Mouse (Mus musculus): Measurements from ENCODE around the gene Gm10392.

Gene Gm10392

DNA sequence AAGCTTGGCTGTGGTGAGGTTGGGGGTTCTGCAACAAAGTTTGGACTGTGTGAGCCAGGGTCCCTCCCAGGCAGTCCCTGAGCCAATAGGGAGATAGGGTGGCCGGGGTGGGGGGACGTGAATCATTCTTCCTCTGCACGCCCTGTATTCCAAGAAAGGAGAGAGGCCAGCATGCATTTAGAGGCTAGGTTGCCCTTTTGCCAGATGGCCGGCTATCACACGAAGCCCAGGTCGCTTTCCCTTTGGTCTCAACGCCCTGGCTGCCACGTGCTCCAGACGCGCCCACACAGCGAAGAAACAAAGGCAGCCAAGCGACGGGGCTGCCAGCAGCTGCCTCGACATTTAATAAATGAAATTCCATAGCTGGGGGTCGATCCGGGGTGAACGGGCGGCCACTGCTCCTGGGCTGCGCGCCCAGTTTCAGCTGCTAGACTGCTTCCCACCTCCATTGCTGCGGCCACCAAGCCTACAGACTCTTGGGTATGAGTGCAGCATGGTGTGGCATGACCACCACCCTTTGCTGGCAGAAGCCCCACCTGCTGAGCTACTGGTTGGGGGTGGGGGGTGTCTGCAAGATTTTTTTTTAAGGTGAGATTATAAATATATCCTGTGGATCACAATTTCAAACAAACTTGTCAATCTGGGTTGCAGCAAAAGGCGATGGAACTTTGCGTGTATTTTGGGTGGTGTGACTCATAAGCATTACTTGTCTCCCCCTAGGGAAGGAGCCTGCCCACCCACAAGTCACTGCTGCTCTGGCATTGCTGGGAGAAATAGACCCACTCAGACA, 27.3 kb downstream of the Gm10392 start:
- peak; percentile 67 for DNase-seq

DNA sequence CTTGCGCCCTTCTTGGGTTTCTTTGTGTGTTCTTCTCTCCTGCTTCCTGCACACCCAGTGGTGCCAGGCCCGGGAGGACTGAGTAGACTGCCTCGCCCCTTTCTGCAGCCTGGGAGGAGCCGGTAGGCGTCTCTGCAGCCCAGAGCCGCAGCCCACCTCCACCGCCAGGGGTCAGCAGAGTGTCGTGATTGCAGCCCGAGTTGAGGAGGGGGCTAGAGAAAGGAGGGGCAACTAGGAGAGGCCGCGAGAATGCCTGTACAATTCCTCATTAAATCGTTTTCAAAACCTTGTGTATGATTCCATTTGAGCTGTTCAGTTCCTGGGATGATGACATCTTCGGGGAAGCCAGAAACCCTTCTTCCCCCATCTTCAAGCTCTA, 27.9 kb downstream of the Gm10392 start:
- DNase-seq, result peak; percentile 94

DNA sequence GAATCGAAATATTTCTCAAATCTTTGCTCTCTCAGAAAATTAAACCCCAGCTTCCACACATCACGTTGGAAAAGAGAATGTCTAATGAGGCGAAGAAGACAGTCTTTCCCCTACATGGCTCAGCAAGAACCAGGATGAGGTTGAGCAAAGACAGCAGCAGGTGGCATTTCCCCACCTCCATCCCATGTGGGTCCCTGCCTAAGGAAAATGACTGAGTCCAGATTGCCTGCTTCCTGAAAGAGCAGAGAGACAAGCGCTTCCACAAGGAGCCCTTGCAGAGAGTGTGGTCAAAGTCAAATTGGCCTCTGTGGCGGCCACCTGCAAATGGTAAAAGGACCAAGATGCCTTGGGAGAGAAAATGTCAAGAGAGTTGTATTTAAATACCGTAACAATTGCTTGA, 28.5 kb downstream of the Gm10392 start:
- no peak for DNase-seq

DNA sequence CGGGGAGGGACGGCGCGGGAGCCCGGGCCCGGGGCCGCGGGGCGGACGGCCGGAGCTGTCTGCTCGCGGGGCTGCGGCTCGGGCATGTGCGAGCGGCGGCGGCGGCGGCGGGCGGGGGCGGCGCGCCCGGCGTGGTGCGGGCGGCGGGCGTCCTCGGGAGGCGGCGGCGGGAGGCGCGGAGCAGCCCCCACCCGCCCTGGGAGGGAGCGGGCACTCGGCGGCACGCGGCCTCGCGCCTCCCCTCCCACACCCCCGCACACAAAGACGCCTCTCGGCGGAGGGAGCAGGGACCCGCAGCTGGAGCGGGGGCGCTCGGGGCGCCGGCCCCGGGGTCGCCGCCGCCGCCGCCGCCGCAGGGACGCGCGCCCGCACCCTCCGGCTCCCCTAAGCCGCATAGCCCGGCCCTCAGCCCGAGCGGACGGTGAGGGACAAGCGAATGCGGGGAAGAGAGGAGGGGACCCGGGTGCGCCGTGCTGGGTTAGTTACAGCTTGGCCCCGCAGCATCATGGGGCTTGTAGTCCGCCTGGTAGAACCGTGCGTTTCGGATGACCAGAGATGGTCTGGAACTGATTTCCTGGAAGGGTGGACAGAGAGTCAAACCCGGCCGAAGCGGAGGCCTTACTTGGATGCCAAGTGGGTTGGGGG, 29.3 kb downstream of the Gm10392 start, which contains the start of gene Ankrd13b:
Gene Ankrd13b (minus strand): TSS at position 88 of the 645 bp plus-strand sequence.
- DNase-seq, result peak; percentile 80

DNA sequence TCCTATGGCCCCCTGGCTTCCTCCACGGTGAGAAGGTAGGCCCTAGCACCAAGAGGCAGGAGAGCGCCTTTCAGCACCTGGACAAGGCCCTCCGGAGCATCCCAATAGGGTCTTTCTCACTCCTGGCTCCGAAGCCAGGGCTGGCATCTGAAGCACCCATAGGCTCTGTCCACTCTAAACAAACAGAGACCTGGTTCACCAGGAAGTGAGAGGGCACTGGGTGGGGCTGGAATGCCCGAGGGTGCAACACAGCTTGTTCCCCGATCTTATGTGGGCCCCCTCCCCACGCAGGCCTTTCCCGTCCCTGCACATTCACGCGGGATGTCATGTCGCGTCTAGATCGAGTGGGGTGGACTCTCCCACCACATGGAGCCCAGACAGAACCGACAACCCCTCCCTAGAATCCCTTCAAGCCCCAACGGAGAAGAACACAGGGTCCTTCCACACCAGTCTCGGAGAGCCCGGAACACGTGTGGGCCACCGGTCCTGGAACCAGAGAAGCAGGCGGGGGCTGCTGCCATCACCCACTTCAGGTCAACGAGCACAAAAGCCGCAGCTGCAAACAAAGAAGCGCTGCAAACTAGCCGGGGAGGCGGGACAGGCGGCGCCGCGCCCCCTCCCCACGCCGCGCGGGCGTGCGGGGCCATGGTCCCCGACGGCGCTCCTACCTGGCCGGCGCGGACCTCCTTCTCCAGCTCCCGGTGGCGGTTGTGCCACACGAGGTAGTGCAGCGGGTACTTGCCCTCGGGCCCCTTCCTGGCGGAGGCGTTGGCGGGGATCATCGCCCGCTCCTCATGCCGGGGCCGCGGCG, 30.0 kb downstream of the Gm10392 start:
- peak; percentile 15 for DNase-seq

DNA sequence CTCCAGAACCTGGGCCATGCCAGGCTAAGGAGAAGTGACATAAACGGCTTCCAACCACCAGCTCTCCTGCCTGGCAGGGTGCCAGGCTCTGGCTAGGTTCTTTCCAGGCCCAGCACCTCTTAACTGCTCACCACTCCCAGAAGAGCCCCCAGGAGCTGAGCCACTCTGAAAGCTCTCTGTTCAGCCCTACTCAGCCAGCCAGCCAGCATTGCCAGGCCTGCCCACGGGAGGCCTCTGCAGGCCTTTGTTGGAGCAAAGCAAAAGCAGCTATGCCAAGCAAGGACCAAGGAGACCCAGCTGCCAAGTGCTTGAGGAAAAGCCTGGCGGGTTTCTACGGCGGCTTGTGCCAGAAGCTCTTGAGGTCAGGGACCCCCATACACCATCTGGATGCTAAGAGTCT, 32.2 kb downstream of the Gm10392 start:
- no peak for DNase-seq

DNA sequence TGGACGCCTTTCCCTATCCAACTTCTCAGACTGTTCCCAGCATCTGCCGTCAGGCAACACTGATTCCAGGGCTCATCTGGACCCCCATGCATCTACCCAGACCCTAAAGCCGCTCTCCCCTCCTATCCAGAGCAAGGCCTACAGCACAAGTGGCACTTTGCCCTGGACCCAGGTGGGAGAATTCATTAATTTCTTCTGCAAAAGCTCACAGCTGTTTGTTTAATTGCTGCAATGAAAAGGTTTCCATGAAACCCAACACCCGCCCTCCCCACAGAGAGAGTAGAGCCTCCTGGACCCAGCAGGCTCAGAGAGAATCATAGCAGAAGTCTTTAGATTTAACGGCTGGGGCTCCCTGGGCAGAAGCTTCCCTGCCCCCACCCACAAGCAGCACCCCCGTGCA, 33.8 kb downstream of the Gm10392 start:
- DNase-seq, result no peak

DNA sequence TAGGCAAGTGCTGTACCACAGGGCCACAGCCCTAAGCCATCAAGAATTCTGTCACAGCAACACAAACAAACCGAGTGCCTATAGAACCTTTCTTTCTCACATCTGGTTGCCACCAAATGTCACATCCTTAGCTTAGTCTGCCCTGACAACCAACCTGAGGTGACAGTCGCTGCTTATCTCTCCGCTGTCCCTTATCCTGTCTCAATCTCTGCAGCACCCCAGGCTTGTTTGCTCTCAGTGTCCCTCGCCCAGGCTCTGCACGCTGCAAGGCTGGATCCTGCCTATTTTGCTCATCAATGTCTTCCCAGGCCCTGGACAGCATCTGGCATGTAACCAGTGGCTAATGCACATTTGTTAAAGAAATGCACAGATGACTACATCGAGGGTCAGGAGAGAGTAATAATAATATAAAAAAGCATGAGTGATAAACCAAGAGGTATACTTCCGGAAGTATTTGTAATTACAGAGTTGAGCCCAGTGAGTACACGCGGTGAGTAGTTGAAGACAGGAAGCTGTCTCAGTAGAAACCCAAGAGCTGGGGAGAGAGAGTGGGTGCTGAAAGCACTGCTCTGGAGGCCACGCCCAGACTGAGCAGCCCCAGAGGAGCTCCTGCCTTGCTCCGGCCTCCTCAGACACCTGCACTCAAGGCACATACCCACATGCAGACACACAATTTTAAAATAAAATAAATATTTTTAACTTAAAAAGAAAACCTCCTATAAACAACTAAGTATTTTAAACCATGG, 35.3 kb downstream of the Gm10392 start:
- DNase-seq, result peak; percentile 32

DNA sequence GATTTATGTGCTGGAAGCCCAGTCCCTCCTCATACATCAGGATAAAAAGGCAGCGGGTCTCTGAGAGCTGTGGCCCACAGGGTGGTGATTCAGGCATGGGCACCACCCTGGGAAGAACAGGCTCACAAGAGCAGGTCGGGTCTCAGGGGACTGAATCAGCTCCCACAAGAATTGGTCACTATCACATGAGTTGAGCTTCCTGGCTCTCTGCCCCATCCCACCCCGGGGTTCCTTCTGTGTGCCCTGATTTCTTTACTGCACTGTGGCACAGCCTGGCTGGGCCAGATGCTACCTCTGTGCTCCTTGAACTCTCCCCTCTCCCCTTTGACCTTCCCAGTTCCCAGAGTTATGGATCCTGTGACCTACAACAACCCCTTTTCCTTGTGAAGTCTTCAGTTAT, 36.0 kb downstream of the Gm10392 start:
- DNase-seq, result no peak

DNA sequence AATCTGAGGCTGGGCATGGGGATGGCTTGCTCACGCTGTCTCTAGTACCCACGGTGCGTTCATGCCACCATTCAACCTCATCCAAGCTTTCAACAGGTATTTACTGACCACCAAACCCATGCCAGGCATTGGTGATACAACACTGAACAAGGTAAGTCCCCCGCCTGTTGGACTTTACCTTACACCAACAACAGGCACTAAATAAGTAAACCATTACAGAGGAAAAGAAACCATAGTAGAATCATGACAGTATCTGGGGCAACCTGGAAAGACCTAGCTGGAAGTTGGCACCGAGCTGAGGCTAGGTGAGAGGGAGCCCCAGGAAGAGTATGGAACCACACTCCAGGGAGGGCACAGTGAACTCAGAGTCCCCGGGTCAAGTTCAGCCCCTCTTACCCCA, 42.1 kb downstream of the Gm10392 start:
- DNase-seq, result no peak

DNA sequence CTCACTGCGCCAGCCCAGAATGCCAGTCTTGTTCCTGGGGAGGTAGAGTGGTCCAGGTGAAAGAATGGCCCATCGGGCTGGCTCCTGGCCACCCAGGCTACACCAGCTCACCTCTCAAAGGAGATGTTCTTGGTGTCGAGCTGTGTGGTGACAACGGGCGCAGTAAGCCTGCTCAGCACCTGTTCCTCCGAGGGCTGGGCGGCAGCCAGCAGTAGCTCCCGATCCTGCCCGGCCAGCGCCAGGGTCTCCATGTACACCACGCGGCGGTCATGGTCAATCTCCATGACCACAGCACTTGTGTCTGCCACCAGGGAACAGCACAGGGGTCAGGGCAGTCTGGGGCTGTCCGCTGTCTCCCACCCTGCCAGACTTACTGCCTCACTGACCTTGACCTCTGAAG, 42.8 kb downstream of the Gm10392 start:
- no peak for DNase-seq

DNA sequence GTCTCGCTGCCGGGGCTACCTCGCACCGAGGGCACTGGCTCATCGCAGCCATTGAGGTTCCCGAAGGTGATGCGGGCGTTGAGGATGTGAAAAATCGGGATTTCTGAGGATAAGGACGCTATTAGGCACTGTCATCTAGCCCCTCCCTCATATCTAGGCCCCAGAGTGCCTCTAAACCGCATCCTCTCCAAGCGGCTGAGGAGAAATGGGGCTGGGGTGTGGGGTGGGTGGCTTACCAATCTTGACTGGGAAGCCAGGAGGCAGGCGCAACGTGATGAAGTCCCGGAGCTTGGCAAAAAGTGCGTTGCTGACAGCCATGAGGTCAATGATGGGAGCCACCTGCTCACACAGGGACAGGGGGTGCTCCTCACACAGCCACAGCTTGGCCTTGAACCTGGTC, 46.2 kb downstream of the Gm10392 start:
- DNase-seq, result no peak

DNA sequence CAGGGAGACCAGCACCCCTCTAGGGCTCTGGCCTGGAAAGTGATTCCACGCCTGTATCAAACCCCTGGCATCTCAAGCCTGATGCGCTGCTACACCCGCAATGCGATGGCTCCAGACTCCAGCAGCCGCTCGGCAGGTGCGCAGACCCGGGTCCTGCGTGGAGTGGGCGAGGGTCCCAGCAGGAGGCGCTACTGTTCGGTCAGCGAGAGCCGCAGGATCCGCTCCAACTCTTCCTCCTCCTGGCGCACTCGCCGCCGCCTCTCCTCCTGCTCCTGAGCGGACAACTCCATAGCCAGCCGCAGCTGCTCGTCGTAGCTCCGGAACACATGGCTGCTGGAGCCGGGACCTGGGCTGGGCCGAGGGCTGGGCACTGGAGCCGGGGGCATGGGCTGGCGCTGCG, 47.6 kb downstream of the Gm10392 start:
- no peak for DNase-seq

DNA sequence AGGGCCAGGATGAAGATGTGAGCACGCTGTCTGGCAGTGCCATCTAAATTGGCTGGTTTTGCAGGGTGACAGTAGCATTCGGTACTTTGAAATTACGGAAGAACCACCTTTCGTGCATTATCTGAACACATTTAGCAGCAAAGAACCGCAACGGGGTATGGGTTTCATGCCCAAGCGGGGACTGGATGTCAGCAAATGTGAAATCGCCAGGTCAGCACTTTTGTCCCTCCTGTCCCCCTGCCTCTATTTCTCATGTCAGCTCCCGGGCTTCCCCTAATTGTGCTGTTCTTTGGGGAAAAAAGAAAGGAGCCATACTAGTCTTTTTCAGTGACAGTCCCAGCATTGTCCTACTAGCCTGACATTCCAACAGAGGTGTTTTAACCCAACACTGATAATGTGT, 50.6 kb downstream of the Gm10392 start:
- DNase-seq, result no peak

DNA sequence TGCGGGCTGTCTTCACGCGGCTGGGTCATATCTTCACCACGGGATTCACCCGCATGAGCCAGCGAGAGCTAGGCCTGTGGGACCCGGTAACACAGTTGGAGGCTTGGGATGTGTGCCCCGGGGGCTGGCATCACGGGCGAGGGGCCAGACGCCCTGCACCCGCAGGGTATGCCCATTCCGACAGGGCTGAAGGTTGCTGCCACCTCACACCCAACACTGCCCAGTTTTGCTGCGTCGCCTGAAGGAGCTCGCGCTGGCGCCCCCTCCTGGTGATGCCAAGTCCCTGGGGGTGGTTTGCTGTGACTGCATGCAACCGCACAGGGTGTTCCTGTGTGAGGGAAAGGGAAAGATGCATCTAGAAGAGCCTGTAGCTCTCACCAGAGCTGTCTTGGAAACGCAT, 51.2 kb downstream of the Gm10392 start:
- DNase-seq, result peak; percentile 89

DNA sequence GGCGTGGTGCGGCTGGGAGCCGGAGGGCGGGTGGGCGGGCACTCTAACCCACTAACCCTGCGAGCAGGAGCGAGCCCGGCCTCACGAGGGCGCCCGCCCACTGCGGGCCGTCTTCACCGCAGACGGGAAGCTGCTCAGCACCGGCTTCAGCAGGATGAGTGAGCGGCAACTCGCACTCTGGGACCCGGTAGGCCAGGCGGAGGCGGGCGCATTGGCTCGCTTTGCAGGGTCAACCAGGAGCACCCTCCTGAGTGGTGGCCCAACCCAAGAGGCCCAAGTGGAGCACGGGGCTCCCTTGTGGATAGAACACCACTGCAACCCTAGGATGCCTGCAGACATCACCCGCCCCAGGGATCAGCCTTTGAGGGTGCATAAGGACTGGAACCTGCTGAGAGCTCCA, 51.8 kb downstream of the Gm10392 start:
- peak; percentile 87 for DNase-seq

Measured in lung, postnatal 36 days (tissue).